Mouse (Mus musculus) cerebellum, adult 11-12 months (tissue): ENCODE results near the gene Vmn2r15.

Experiments
- DNase-seq: peaks from one replicate; pipeline ENCODE4 v3.0.0; 2022

Vmn2r15 gene

GRCm38 (mm10) chr5:109297544-109297943, at the start of gene Vmn2r15:
Vmn2r15 (minus strand) TSS chr5:109297644.
- DNase-seq = no peak

- DNase-seq = no peak
These were observed 32.4 kb upstream of the Vmn2r15 start, which contains the start of gene Vmn2r16 for GRCm38 (mm10) chr5:109329862-109330261. Vmn2r16 (plus strand) TSS chr5:109330162.

- DNase-seq = no peak
These were observed 2.8 kb downstream of the Vmn2r15 start for GRCm38 (mm10) chr5:109294655-109295054.
